Mouse (Mus musculus) limb, embryonic 13.5 days (tissue): ENCODE data around the gene Vmn1r47. TPM values are rescaled to one million over a fixed set of nuclear protein-coding genes. Genes with fewer than 3 reads are reported as not detected.
"Not testable (repeated sequence)": the region's sequence is repeated elsewhere in the genome, so short reads cannot be mapped to it uniquely, and the experiment has no call there.

Source experiments
- ATAC-seq: fragments of 200-750 bp; cut with Nextera tagmentation; 2 replicates; pipeline ENCODE4 v1.8.0; 2017; ENCODE audit warnings: low read depth, moderate number of reproducible peaks, moderate TSS enrichment; ENCODE audit not compliant: low FRiP score
- H3K27ac ChIP-seq: fragments of 300-500 bp; sonication (generic); 2 replicates; pipeline ENCODE4 v1.5.1; 2015; ENCODE audit warnings: inconsistent platforms, mild to moderate bottlenecking, moderate library complexity
- H3K27me3 ChIP-seq: fragments of 300-500 bp; sonication (generic); 2 replicates; pipeline ENCODE4 v1.6.1; 2015; ENCODE audit warnings: mild to moderate bottlenecking, inconsistent platforms
- H3K36me3 ChIP-seq: fragments of 300-500 bp; sonication (generic); 2 replicates; pipeline ENCODE4 v1.6.1; 2015; ENCODE audit warnings: inconsistent platforms, mild to moderate bottlenecking, moderate library complexity
- H3K4me1 ChIP-seq: fragments of 300-500 bp; sonication (generic); 2 replicates; pipeline ENCODE4 v1.6.1; 2015; ENCODE audit warnings: inconsistent platforms
- H3K4me2 ChIP-seq: fragments of 300-500 bp; sonication (generic); replicated peaks from 2 replicates; pipeline ENCODE4 v1.6.1; 2015; ENCODE audit warnings: inconsistent platforms, mild to moderate bottlenecking, moderate library complexity
- H3K4me3 ChIP-seq: fragments of 300-500 bp; sonication (generic); 2 replicates; pipeline ENCODE4 v1.5.1; 2015; ENCODE audit warnings: moderate library complexity, mild to moderate bottlenecking, inconsistent platforms
- H3K9ac ChIP-seq: fragments of 300-500 bp; sonication (generic); 2 replicates; pipeline ENCODE4 v1.6.1; 2015; ENCODE audit warnings: mild to moderate bottlenecking, inconsistent platforms
- H3K9me3 ChIP-seq: fragments of 300-500 bp; sonication (generic); 2 replicates; pipeline ENCODE4 v1.6.1; 2016; ENCODE audit warnings: inconsistent platforms
- WGBS: fragments of 180-500 bp; shearing (Covaris S2); methylation state at CpG from one replicate; pipeline ENCODE4 v1.1.7; 2015; 5-methylcytosine and 5-hydroxymethylcytosine counted together
- polyA plus RNA-seq: library from polyadenylated mRNA; unstranded; fragments of >200 nt; fragmentation: Nextera tagmentation; extraction: Ambion mirVana; gene quantifications from 2 replicates; pipeline ENCODE4 v1.2.1, GENCODE M21; 2015

The Vmn1r47 gene
- polyA plus RNA-seq = not detected in 2 replicates

GRCm38 (mm10) chr6:90015847-90016246, at the start of gene Vmn1r47:
Gene Vmn1r47 (plus strand): TSS chr6:90016147.
- not testable (repeated sequence) for H3K9me3 ChIP-seq, H3K4me1 ChIP-seq, H3K36me3 ChIP-seq, H3K4me2 ChIP-seq, H3K9ac ChIP-seq, H3K4me3 ChIP-seq, H3K27me3 ChIP-seq, ATAC-seq, H3K27ac ChIP-seq
- WGBS = 97% methylated on average over 1 of the region's 1 CpGs

DNA sequence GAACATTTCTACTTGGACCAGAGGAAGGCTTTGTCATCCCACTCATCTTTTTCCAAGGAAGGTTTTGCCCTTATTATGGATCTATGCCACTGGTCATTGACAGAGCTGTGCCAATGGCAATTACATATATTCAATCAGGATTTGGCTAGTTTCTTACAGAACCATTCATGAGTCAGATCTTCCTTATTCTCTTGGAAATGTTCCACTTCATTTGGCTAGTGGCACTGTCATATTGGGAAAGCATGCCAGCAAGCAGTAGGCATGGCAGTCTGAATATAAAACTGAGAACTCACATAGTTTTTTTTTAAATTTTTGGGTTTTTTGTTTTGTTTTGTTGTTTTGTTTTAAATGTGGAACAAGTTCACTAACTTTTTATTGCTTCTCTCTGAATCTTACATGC, 49.6 kb upstream of the Vmn1r47 start:
- no peaks in the 10 kb centered on the region for H3K4me1 ChIP-seq
- H3K9me3 ChIP-seq = no peaks in the 10 kb centered on the region; the same call in 1 of the 2 replicates
- no peak overlapping the region for H3K4me3 ChIP-seq
- H3K9ac ChIP-seq = no peak overlapping the region
- ATAC-seq = no peak
- H3K27ac ChIP-seq = no peak overlapping the region
- H3K4me2 ChIP-seq = no peak overlapping the region
- H3K36me3 ChIP-seq = no peaks in the 10 kb centered on the region
- H3K27me3 ChIP-seq = no peaks in the 10 kb centered on the region

DNA sequence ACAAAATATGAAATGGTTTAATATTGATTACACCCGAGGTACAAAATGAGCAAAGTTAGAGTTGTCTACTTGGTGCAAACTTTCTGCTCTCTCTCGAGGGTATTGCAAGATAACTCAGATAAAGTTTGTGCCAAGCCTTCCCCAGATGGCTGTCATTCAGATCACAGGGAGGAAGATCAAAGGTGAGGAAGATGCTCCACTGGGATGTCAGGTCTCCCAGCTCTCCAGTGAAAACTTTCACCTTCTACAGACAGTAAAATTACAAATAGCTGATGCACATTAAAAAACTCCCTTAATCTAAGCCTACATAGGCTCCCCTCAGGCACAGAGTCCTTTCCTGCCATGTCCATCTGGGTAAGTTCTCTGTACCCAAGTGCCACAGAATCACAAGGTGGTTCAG, 46.9 kb upstream of the Vmn1r47 start, which contains the start of gene Vmn1r46:
Vmn1r46 (plus strand) TSS at position 301 of the 400 bp plus-strand sequence.
- no peaks in the 10 kb centered on the region for H3K36me3 ChIP-seq
- peaks cover 10% of the 10 kb centered on the region; the same call in 1 of the 2 replicates for H3K9me3 ChIP-seq
- ATAC-seq = no peak
- 73% methylated on average over 2 of the region's 2 CpGs for WGBS
- no peak within 1 kb of the TSS for H3K9ac ChIP-seq
- no peak within 1 kb of the TSS for H3K4me3 ChIP-seq
- H3K27me3 ChIP-seq = no peaks in the 10 kb centered on the region
- H3K4me1 ChIP-seq = no peaks in the 10 kb centered on the region
- H3K27ac ChIP-seq = no peak within 1 kb of the TSS
- H3K4me2 ChIP-seq = no peak within 1 kb of the TSS

DNA sequence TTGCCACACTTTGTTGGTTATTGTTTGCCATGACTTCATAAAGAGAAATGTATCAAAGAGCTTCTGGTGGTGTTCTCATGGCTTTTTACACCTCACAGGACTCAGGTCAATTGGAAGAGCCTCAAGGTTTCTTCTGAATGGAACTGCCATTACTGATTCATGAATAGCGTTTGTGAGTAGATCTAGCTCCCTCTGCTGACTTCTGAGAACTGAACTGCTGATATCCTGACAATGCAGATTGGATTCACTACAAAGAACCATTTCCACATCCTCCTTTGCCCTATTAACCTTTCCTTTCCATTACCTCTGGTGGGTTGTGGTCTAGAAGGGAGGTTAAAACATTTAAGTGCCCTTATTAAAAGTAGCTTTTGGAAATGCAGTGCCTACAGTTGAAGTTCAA, 30.0 kb upstream of the Vmn1r47 start:
- ATAC-seq = no peak
- H3K9ac ChIP-seq = no peak overlapping the region
- WGBS = 41% methylated on average over 1 of the region's 1 CpGs
- H3K4me3 ChIP-seq = no peak overlapping the region
- no peak overlapping the region for H3K27ac ChIP-seq
- H3K9me3 ChIP-seq = peaks cover 8% of the 10 kb centered on the region; the same call in 1 of the 2 replicates
- H3K4me1 ChIP-seq = no peaks in the 10 kb centered on the region
- H3K36me3 ChIP-seq = no peaks in the 10 kb centered on the region
- no peak overlapping the region for H3K4me2 ChIP-seq
- H3K27me3 ChIP-seq = no peaks in the 10 kb centered on the region

DNA sequence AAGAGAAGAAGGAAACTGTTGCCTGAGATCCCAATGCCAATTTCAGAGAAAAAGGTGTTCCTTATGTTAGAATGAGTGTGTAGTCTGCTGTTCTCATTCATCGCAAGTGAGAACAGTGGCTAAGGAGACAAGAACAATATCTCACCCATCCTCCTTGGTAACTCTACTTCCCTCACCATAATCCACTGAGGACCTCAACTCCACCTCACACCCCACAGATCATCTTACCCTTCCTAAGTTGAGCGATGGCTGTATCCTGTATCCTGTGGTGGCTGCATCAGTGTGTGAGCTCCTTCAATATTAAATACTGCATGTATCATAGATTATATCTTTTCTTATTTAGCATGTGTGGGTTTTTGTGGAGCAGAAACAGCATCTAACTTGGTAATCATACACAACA, 20.8 kb downstream of the Vmn1r47 start, which contains the start of gene Vmn1r48:
Vmn1r48 (minus strand) TSS at position 101 of the 400 bp plus-strand sequence.
- H3K36me3 ChIP-seq, H3K4me2 ChIP-seq, H3K4me1 ChIP-seq, H3K9ac ChIP-seq, H3K27ac ChIP-seq, ATAC-seq, H3K9me3 ChIP-seq, H3K27me3 ChIP-seq, H3K4me3 ChIP-seq: not testable (repeated sequence)
- no CpG with 5 or more reads among the region's 2 CpGs for WGBS

Other genes starting within 250 kb of the Vmn1r47 start
- not detected in 2 replicates for gene Vmn1r42, start 139.7 kb upstream of the Vmn1r47 start, polyA plus RNA-seq
- gene Vmn1r43, start 139.7 kb upstream of the Vmn1r47 start, polyA plus RNA-seq = not detected in 2 replicates
- not detected in 2 replicates for gene Vmn1r44, start 132.5 kb upstream of the Vmn1r47 start, polyA plus RNA-seq
- gene Vmn1r45, start 75.5 kb upstream of the Vmn1r47 start, polyA plus RNA-seq = not detected in 2 replicates
- not detected in 2 replicates for gene Vmn1r46, start 46.8 kb upstream of the Vmn1r47 start, polyA plus RNA-seq
- gene Vmn1r48, start 20.7 kb downstream of the Vmn1r47 start, polyA plus RNA-seq = not detected in 2 replicates
- gene Vmn1r49, start 62.4 kb downstream of the Vmn1r47 start, polyA plus RNA-seq = not detected in 2 replicates
- not detected in 2 replicates for gene Vmn1r50, start 85.3 kb downstream of the Vmn1r47 start, polyA plus RNA-seq
- gene Vmn1r51, start 106.4 kb downstream of the Vmn1r47 start, polyA plus RNA-seq = not detected in 2 replicates
- gene Vmn1r52, start 158.7 kb downstream of the Vmn1r47 start, polyA plus RNA-seq = not detected in 2 replicates
- gene V1ra8, start 186.6 kb downstream of the Vmn1r47 start, polyA plus RNA-seq = not detected in 2 replicates
- not detected in 2 replicates for gene Vmn1r53, start 208.3 kb downstream of the Vmn1r47 start, polyA plus RNA-seq
- gene Vmn1r54, start 230.2 kb downstream of the Vmn1r47 start, polyA plus RNA-seq = not detected in 2 replicates